Mouse (Mus musculus) heart, adult 2 months (tissue): ENCODE measurements around the gene Atxn2.

Experiments used
- CTCF ChIP-seq: fragments of 200-600 bp; IDR thresholded peaks from 2 replicates; pipeline ENCODE4 v1.8.1; 2022; ENCODE audit warnings: antibody characterized with exemption, mild to moderate bottlenecking, moderate library complexity
- EP300 ChIP-seq: fragments of 200-500 bp; IDR thresholded peaks from 2 replicates; pipeline ENCODE4 v1.6.1; 2011; ENCODE audit warnings: low read depth, low read length, control low read depth; ENCODE audit not compliant: insufficient read depth
- POLR2A ChIP-seq: fragments of 200-500 bp; IDR thresholded peaks from 2 replicates; pipeline ENCODE4 v1.6.1; 2011; ENCODE audit warnings: mild to moderate bottlenecking, low read depth, low read length, control low read depth; ENCODE audit not compliant: insufficient read depth

GRCm38 (mm10) chr5:121718462-121718861 is 7.3 kb downstream of the Atxn2 start:
- no peak for TF ChIP-seq POLR2A
- no peak for TF ChIP-seq CTCF
- TF ChIP-seq EP300: no peak
